Mouse (Mus musculus) testis, postnatal 14 days (tissue): ENCODE data around the gene Gpx4.

Source experiments
- DNase-seq: peaks from one replicate; pipeline ENCODE4 v3.0.0; 2021; ENCODE audit warnings: low spot score

Gpx4 gene

GRCm38 (mm10) chr10:80105926-80106325, 59.0 kb downstream of the Gpx4 start:
- no peak for DNase-seq
